Mouse (Mus musculus) adrenal gland, postnatal 14 days (tissue): Measurements from ENCODE around the gene Hgfac. TPM values are rescaled to one million over a fixed set of nuclear protein-coding genes. Genes with fewer than 3 reads are reported as not detected.

ENCODE experiments used
- DNase-seq: peaks from one replicate; pipeline ENCODE4 v3.0.0; 2021; ENCODE audit warnings: mixed read lengths
- long read RNA-seq, 2 experiments: library from polyadenylated mRNA; stranded (forward); transcript quantifications; one replicate each; pipeline ENCODE4 v2.0.0; 2021
- total RNA-seq: library from RNA; stranded (reverse); gene quantifications from 2 replicates; pipeline ENCODE4 v1.2.3, GENCODE M21; 2021

The Hgfac gene
- total RNA-seq: 3.7 and 36.1 TPM in 2 replicates
- long read RNA-seq, experiment 1, partial matches to known transcripts: 0 of 3 reads
- long read RNA-seq, experiment 1, other reads (novel, unspliced or antisense): 3 of 3 reads
- long read RNA-seq, experiment 2, transcript Hgfac-201 (14 exons, 2,135 nt): major isoform, 32 of 47 reads
- long read RNA-seq, experiment 2, partial matches to known transcripts: 7 of 47 reads
- long read RNA-seq, experiment 2, other reads (novel, unspliced or antisense): 8 of 47 reads

DNA sequence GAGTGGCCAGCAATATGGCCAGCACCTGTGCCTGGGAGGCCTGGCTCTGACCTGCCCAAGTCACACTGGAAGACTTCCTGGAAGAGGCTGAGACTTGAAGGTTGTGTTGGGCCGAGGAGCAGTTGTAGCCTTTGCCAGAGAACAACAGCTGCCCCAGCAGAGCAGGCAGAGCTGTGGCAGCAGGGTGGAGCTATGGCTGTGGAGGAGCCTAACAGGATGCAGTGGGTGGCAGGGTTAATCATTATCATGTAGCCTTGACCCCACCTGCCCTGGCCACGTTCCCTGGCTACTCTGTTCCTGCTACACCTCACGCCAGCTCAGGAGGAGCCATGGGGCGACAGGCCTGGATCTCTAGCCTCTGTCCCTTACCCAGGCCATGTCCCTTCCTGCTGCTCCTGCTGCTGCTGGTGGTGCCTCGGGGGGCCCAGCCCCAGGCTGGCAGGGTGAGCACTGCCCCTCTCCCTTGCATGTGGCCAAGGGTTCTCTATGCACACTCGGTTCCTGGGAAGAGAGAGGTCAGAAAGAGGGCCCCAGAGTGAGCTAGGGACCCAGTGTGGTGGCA is at the start of gene Hgfac:
Hgfac (plus strand) TSS at position 242 of the 562 bp plus-strand sequence.
- no peak for DNase-seq

DNA sequence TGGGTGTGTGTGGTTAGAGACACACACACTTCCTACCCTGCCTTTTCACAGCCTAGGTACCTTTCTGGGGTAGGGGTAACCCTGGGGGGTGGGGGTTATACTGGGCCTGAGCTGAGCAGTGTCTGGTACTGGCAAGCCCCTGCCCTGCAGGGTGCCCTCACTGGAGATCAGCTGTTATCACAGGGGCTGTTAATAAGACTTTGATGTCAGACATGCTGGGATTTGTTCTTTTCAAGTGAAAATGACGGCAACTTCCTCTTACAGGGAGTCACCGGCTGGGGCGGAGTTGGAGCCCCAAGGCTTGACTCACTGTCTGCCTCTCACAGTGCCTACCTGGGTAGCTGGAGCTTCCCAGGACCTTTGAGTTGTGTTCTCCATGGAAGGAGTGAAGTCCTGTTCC is 42.6 kb upstream of the Hgfac start:
- no peak for DNase-seq

- no peak for DNase-seq
Observed at GRCm38 (mm10) chr5:34999281-34999680, 42.0 kb upstream of the Hgfac start.

GRCm38 (mm10) chr5:35000323-35000722 is 41.0 kb upstream of the Hgfac start:
- DNase-seq: no peak

DNA sequence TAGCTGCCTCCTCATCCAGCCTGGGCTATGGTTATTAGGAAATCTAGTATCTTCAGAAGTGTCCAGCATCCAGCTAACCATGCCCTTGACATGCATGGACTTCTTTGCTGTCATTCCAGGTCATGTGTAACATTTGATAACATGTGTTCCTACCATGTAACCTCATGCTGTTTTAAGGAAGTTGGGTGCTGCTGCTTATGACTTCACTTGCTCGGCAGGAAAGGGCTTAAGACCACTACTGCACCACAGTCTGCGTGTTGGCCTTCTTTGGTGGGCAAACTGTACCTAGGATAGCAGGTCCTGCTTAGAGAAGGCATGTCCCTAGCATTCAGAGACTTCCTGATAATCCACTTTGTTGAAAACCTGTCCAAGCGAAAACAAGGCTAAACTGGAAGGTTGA is 40.2 kb upstream of the Hgfac start:
- DNase-seq: no peak

DNA sequence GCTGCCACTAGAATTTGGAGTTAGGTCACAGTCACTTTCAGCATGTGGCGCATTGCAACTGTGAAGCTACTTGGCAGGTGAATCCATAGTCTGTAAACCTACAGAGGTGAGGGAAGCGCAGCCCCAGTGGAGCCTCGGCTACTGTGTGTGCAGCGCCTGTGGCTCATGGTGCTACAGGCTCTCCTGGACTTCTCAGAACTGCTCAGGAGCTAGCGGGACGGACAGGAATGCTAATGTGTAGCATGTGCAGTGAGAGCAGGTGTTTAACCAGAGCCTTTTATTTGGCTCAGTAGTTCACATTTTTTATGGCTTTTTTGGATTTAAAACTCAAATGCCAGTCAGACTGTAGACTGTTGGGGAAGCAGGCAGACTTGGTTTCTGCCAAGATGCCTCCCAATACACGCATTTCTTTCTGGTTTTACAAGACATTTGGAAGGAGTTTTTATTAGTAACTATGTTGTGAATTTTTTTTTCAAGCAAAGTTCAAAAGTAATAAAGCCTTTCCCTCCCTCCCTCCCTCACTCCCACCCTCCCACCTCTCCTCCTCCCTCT is 37.6 kb upstream of the Hgfac start:
- no peak for DNase-seq

GRCm38 (mm10) chr5:35004769-35005168 is 36.5 kb upstream of the Hgfac start:
- no peak for DNase-seq

DNA sequence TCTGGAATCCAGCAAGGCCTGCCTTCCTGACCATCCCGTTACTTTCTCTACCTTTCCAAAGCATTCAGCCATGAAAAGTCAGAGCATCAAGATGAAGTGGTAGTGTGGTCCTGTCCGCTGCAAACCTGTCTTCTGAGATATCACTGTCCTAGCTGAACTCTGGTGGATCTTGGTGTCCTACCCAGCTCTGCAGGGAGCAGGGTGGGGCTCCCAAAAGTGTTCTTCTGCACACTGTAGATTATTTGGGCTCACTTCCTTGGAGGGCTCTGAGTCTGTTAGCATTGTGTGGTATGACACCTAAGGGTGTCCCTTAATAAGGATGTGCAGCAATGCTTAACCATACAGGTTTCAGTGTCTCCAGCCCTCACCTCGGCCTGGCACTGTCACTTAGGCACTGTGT is 35.6 kb upstream of the Hgfac start:
- DNase-seq: no peak

DNA sequence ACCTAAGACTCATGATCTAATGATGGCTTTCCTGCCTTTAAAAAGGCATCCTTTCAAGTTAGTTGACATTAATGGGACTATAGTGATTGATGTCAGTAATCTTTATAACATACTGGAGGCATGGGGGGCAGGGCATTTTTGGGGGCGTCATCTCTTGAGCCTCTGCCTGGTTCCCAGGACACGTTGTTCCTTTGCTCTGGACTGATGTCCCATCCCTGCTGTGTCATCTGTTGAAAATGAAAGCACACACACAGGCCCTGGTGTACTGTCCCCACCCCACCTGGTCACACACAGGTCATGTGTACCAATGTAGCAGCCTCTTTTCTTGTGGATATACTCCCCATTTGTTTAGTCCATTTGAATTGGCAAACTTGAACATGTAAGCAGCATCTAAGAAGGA is 34.7 kb upstream of the Hgfac start:
- no peak for DNase-seq

DNA sequence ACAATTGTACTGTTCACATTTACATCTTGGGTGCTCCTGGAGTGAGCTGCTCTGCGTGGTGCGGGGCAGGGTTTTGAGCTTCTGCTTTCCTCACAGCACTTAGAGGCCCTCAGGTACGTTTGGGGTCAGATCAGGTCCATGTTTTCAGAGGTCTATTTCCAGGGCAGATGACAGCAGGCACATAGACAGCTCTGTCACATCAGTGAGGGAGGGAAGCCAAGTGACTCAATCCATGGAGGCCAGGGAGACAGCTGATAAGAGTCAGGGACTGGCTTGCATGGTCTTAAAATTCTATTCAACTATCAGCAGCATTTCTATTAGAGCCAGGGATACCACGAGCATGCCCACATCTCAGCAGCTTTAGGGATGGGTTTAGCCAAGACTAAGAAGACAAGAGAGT is 32.1 kb upstream of the Hgfac start:
- DNase-seq: peak; percentile 65

- no peak for DNase-seq
Observed at GRCm38 (mm10) chr5:35010656-35011055, 30.7 kb upstream of the Hgfac start.

DNA sequence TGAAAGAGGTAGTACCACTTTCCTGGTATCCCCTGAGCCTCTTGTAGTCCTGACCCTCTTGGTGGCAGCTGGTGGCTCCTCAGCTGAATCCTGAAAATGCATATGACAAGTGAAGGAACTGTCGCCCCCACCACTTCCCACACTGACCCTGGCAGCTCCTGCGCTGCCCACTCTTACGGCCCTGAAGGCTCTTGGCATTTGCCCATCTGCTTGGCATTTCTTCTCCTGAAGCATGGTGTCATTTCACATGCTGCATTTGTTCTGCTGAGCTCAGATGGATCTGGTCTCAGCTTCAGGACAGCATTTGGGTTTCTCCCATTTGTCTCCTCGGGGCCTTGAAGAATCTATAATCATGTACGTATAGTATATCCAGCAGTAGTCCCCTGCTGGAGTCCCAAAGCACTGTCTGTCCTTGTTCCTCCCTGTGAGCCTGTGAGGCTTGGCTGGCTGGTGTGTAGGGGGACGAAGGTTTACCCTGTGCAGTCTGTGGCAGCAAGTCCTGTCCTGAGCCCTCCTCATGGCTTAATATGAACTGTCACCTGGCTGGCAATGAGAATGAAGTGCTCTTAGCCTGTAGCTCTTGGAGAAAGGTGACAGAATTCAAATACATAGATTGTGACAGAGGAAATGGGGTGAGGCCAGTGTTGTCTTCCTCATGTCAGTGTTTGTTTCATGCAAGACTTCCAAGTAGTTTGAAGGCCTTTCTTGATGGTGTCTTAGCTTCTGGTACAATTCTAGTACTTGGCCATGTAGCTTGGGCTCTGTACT is 30.0 kb upstream of the Hgfac start:
- no peak for DNase-seq

DNA sequence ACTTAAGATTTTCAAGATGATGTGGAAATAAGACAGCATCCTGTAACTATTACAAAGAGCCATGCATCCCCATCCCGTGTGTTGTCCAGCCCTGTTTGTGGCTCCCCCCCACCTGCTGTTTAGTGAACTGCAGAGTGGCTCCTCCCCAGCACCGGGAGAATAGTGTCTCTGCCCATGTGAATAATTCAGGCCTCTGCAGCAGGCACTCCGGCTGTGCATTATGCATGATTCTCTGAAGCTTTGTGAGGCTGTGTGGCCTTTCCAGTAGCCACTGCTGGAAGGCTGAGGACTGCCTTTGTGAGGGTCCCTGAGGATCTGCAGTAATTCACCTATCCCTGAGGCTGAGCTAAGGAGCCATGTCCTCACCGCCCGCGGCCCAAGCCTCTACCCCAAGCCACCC is 27.3 kb upstream of the Hgfac start:
- no peak for DNase-seq

GRCm38 (mm10) chr5:35019673-35020300 is 21.5 kb upstream of the Hgfac start:
- no peak for DNase-seq

DNA sequence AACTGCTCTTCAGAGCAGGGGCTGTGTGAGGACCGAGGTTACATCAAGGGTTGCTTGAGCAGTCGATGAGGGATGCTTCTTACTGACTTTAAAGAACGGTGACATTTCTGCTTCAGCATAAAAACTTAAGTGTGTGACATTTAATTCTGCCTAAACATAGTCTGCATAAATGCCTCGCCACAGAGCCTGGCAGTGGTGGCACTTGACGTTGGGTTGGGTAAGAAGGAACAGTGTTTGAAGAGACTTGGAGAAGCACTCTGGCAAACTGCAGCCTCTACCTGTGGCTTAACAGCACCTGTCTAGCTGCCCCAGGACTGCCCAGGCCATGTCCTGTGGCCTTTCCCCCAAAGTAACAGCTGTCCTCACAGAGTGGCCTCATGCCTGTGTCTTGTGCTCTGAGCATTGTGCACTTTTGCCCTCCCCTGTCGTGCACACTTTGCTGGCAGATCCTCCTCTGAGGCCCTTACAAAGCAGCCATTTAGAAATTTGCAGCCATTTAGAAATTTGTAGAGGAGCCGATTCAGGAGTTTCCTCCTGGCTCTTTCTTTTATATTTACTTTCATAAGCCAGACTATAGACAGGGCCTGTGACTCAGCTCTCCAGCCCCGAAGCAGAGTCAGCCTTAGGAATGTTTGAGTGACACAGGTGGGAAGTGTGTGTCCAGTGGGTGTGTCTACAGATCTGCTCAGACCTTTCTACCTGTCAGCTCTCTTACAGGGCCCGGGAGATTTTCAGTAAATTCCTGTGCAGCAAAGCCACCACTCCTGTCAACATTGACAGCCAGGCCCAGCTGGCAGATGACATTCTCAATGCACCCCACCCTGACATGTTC is 20.7 kb upstream of the Hgfac start:
- no peak for DNase-seq

DNA sequence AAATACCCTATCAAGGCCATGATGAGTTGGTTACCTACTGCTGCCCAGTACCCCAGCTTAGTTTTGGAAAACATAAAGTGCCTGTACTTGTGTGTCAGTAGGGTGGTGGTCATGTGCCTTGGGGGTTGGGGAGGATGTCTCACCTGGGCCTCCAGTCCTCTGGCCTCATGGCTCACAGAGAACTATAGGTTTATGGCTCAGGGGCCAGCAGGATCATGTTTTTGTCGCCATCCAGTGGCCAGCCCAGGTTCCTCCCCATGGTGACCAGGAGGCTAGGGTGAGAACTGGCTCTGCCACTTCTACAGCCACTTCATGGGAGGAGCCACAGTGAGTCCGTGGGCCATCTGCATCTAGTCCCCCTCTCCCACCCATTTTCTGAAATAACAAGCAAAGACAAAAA is 16.3 kb upstream of the Hgfac start:
- DNase-seq: peak; percentile 74

GRCm38 (mm10) chr5:35029303-35029702 is 12.0 kb upstream of the Hgfac start:
- no peak for DNase-seq

- DNase-seq: no peak
Observed at GRCm38 (mm10) chr5:35029755-35030154, 11.6 kb upstream of the Hgfac start.

- DNase-seq: peak; percentile 40
Observed at GRCm38 (mm10) chr5:35033068-35033467, 8.2 kb upstream of the Hgfac start.

DNA sequence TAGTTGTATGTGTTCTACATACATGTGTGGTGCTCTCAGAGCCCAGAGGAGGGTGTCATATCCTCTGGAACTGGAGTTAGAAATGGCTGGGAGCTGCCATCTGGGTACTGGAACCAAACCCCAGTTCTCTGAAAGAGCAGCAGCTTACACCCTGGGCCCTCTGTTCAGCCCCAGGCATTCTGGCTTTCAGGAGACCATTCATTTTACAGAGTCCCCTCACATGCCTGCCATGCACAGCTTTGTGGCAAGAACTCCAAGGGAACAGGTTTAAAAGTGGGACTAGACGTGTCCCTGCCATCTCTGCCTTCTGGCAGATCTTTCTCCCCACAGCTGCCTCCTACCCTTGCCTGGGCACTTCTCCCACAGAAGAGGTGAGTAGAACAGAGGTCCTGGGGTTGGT is 7.7 kb upstream of the Hgfac start:
- no peak for DNase-seq

- DNase-seq: no peak
Observed at GRCm38 (mm10) chr5:35035141-35035540, 6.2 kb upstream of the Hgfac start.

DNA sequence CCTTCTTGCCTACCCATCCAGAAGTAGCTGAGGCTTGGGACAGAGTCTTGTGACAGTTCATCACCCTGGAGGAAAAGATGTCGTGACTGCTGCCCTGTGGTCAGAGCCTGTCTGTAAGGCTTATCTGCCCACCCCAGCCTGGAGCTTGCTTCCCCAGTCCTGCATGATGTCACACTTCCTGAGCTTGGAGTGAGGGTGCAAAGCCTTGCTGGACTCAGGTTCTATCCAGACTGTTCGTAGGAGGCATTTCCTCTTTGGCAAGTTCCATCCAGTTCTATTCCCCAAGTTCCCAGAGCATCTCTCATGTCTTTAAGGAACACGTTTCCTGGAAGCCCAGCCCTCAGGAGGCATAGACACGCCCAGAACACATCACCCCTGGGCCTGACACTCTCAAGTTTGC is 5.5 kb upstream of the Hgfac start:
- no peak for DNase-seq
